Mouse (Mus musculus): ENCODE measurements around the gene Mdc1. TPM values are rescaled to one million over a fixed set of nuclear protein-coding genes. Genes with fewer than 3 reads are reported as not detected.
"Not testable (repeated sequence)": the region's sequence is repeated elsewhere in the genome, so short reads cannot be mapped to it uniquely, and the experiment has no call there.

Mdc1 gene
- polyA plus RNA-seq, 1 experiment from 2014 or later: 21.2 TPM

GRCm38 (mm10) chr17:35838570-35838969 lies 2.7 kb upstream of the Mdc1 start:
- Histone ChIP-seq H3K4me3 (peak overlapping the region; percentile 70), H3K36me3 (replicated peaks) (peaks cover 37% of the 10 kb centered on the region), H3K27ac (replicated peaks) (peak overlapping the region; percentile 95), H3K4me1 (peaks cover 44% of the 10 kb centered on the region), H3K27me3 (replicated peaks; ENCODE audit: low read depth, poor library complexity, severe bottlenecking) (no peaks in the 10 kb centered on the region), H3K9me3 (no peaks in the 10 kb centered on the region)
- 3% methylated on average over 5 of the region's 5 CpGs for WGBS
- DNase-seq (ENCODE audit: low spot score): peak; percentile 52

- H3K27ac ChIP-seq (replicated peaks): peak overlapping the region; percentile 95
- not testable (repeated sequence) for H3K27me3 ChIP-seq (replicated peaks; ENCODE audit: low read depth, poor library complexity, severe bottlenecking); DNase-seq (ENCODE audit: low spot score); H3K9me3 ChIP-seq
- 53% methylated on average over 3 of the region's 3 CpGs for WGBS
- H3K36me3 ChIP-seq (replicated peaks): peaks cover 33% of the 10 kb centered on the region
- peak overlapping the region; percentile 70 for H3K4me3 ChIP-seq
- H3K4me1 ChIP-seq: peaks cover 41% of the 10 kb centered on the region
Measured at GRCm38 (mm10) chr17:35839002-35839401, 2.3 kb upstream of the Mdc1 start.

GRCm38 (mm10) chr17:35840561-35840960 lies 754 bp upstream of the Mdc1 start:
- Histone ChIP-seq H3K27ac (replicated peaks) (peak overlapping the region; percentile 89), H3K36me3 (replicated peaks) (peaks cover 33% of the 10 kb centered on the region), H3K27me3 (replicated peaks; ENCODE audit: low read depth, poor library complexity, severe bottlenecking) (no peaks in the 10 kb centered on the region), H3K4me1 (peaks cover 27% of the 10 kb centered on the region), H3K9me3 (no peaks in the 10 kb centered on the region), H3K4me3 (peak overlapping the region; percentile 70)
- no peak for DNase-seq (ENCODE audit: low spot score)
- 61% methylated on average over 14 of the region's 14 CpGs for WGBS

- 22% methylated on average over 11 of the region's 11 CpGs for WGBS
- Histone ChIP-seq H3K4me1 (peaks cover 20% of the 10 kb centered on the region), H3K27ac (replicated peaks) (peak overlapping the region; percentile 89), H3K27me3 (replicated peaks; ENCODE audit: low read depth, poor library complexity, severe bottlenecking) (no peaks in the 10 kb centered on the region), H3K36me3 (replicated peaks) (peaks cover 33% of the 10 kb centered on the region), H3K4me3 (peak overlapping the region; percentile 70), H3K9me3 (no peaks in the 10 kb centered on the region)
- no peak for DNase-seq (ENCODE audit: low spot score)
Measured at GRCm38 (mm10) chr17:35842006-35842405, 691 bp downstream of the Mdc1 start.

- no peaks in the 10 kb centered on the region for H3K27me3 ChIP-seq (replicated peaks; ENCODE audit: low read depth, poor library complexity, severe bottlenecking)
- peaks cover 20% of the 10 kb centered on the region for H3K4me1 ChIP-seq
- no peak for DNase-seq (ENCODE audit: low spot score)
- H3K9me3 ChIP-seq: no peaks in the 10 kb centered on the region
- WGBS: 96% methylated on average over 3 of the region's 3 CpGs
- H3K36me3 ChIP-seq (replicated peaks): peaks cover 45% of the 10 kb centered on the region
- no peak overlapping the region for H3K4me3 ChIP-seq
- H3K27ac ChIP-seq (replicated peaks): no peak overlapping the region
Measured at GRCm38 (mm10) chr17:35843514-35843913, 2.2 kb downstream of the Mdc1 start.

GRCm38 (mm10) chr17:35848112-35848511 lies 6.8 kb downstream of the Mdc1 start:
- H3K9me3 ChIP-seq: no peaks in the 10 kb centered on the region
- no peak overlapping the region for H3K27ac ChIP-seq (replicated peaks)
- DNase-seq (ENCODE audit: low spot score): no peak
- H3K36me3 ChIP-seq (replicated peaks): peaks cover 89% of the 10 kb centered on the region
- no peaks in the 10 kb centered on the region for H3K27me3 ChIP-seq (replicated peaks; ENCODE audit: low read depth, poor library complexity, severe bottlenecking)
- no peak overlapping the region for H3K4me3 ChIP-seq
- 74% methylated on average over 1 of the region's 1 CpGs for WGBS
- peaks cover 2% of the 10 kb centered on the region for H3K4me1 ChIP-seq

- H3K27me3 ChIP-seq (replicated peaks; ENCODE audit: low read depth, poor library complexity, severe bottlenecking): no peaks in the 10 kb centered on the region
- no peak for DNase-seq (ENCODE audit: low spot score)
- H3K4me1 ChIP-seq: no peaks in the 10 kb centered on the region
- WGBS: 92% methylated on average over 3 of the region's 3 CpGs
- H3K9me3 ChIP-seq: no peaks in the 10 kb centered on the region
- H3K4me3 ChIP-seq: no peak overlapping the region; the same call in 1 of the 2 replicates
- H3K36me3 ChIP-seq (replicated peaks): peaks cover 96% of the 10 kb centered on the region
- H3K27ac ChIP-seq (replicated peaks): no peak overlapping the region
Measured at GRCm38 (mm10) chr17:35850974-35851373, 9.7 kb downstream of the Mdc1 start.

- Histone ChIP-seq H3K4me1 (peaks cover 16% of the 10 kb centered on the region), H3K36me3 (replicated peaks) (peaks cover 59% of the 10 kb centered on the region), H3K27me3 (replicated peaks; ENCODE audit: low read depth, poor library complexity, severe bottlenecking) (no peaks in the 10 kb centered on the region), H3K27ac (replicated peaks) (no peak overlapping the region), H3K4me3 (no peak overlapping the region), H3K9me3 (no peaks in the 10 kb centered on the region)
- 89% methylated on average over 1 of the region's 1 CpGs for WGBS
- DNase-seq (ENCODE audit: low spot score): no peak
Measured at GRCm38 (mm10) chr17:35859371-35859770, 18.1 kb downstream of the Mdc1 start.

GRCm38 (mm10) chr17:35859835-35860234 lies 18.5 kb downstream of the Mdc1 start:
- Histone ChIP-seq H3K36me3 (replicated peaks) (peaks cover 54% of the 10 kb centered on the region), H3K4me3 (no peak overlapping the region), H3K27me3 (replicated peaks; ENCODE audit: low read depth, poor library complexity, severe bottlenecking) (no peaks in the 10 kb centered on the region), H3K9me3 (no peaks in the 10 kb centered on the region), H3K27ac (replicated peaks) (no peak overlapping the region), H3K4me1 (peaks cover 21% of the 10 kb centered on the region)
- 67% methylated on average over 2 of the region's 2 CpGs for WGBS
- no peak for DNase-seq (ENCODE audit: low spot score)

GRCm38 (mm10) chr17:35860831-35861197 lies 19.5 kb downstream of the Mdc1 start:
- 6% methylated on average over 12 of the region's 12 CpGs for WGBS
- peak overlapping the region; percentile 91 for H3K27ac ChIP-seq (replicated peaks)
- no peaks in the 10 kb centered on the region for H3K9me3 ChIP-seq
- H3K36me3 ChIP-seq (replicated peaks): peaks cover 47% of the 10 kb centered on the region
- H3K4me1 ChIP-seq: peaks cover 30% of the 10 kb centered on the region
- no peak for DNase-seq (ENCODE audit: low spot score)
- H3K4me3 ChIP-seq: peak overlapping the region; percentile 76
- no peaks in the 10 kb centered on the region for H3K27me3 ChIP-seq (replicated peaks; ENCODE audit: low read depth, poor library complexity, severe bottlenecking)

GRCm38 (mm10) chr17:35861198-35861857 lies 20.0 kb downstream of the Mdc1 start, which contains the start of gene Nrm:
TSS of gene Nrm (plus strand) at chr17:35861318.
- under 1% methylated on average over 47 of the region's 47 CpGs for WGBS
- Histone ChIP-seq H3K36me3 (replicated peaks) (peaks cover 43% of the 10 kb centered on the region), H3K4me1 (peaks cover 30% of the 10 kb centered on the region), H3K4me3 (peak within 1 kb of the TSS; percentile 76), H3K9me3 (no peaks in the 10 kb centered on the region), H3K27ac (replicated peaks) (peak within 1 kb of the TSS; percentile 91), H3K27me3 (replicated peaks; ENCODE audit: low read depth, poor library complexity, severe bottlenecking) (no peaks in the 10 kb centered on the region)
- peak; percentile 92 for DNase-seq (ENCODE audit: low spot score)

GRCm38 (mm10) chr17:35864832-35865353 lies 23.6 kb downstream of the Mdc1 start:
- Histone ChIP-seq H3K27me3 (replicated peaks; ENCODE audit: low read depth, poor library complexity, severe bottlenecking) (no peaks in the 10 kb centered on the region), H3K9me3 (no peaks in the 10 kb centered on the region), H3K4me1 (peaks cover 64% of the 10 kb centered on the region), H3K27ac (replicated peaks) (peak overlapping the region; percentile 95), H3K36me3 (replicated peaks) (peaks cover 27% of the 10 kb centered on the region), H3K4me3 (peak overlapping the region; percentile 63)
- no peak for DNase-seq (ENCODE audit: low spot score)
- WGBS: 21% methylated on average over 10 of the region's 10 CpGs
